Mouse (Mus musculus) liver, embryonic 15.5 days (tissue): ENCODE measurements at regions not wholly inside any gene's neighbourhood (a gene's known extent, or its start where the extent isn't known, plus 50 kb on each side); places are given as distances from the start of the nearest gene placed in this dataset.
A peak's percentile ranks its signal among the peaks of the same experiment; 100 is the strongest.

ENCODE experiments used
- ATAC-seq: fragments of 200-750 bp; cut with Nextera tagmentation; 2 replicates; pipeline ENCODE4 v1.8.0; 2017; ENCODE audit warnings: moderate number of reproducible peaks, mild to moderate bottlenecking, moderate library complexity; ENCODE audit not compliant: insufficient read depth
- H3K27ac ChIP-seq: fragments of 300-500 bp; sonication (generic); replicated peaks from 2 replicates; pipeline ENCODE4 v1.5.1; 2015; ENCODE audit warnings: mild to moderate bottlenecking, inconsistent platforms
- H3K27me3 ChIP-seq: fragments of 300-500 bp; sonication (generic); 2 replicates; pipeline ENCODE4 v1.6.1; 2015; ENCODE audit warnings: mild to moderate bottlenecking, inconsistent platforms
- H3K36me3 ChIP-seq: fragments of 300-500 bp; sonication (generic); replicated peaks from 2 replicates; pipeline ENCODE4 v1.6.1; 2015; ENCODE audit warnings: moderate library complexity, mild to moderate bottlenecking, inconsistent platforms
- H3K4me1 ChIP-seq: fragments of 300-500 bp; sonication (generic); replicated peaks from 2 replicates; pipeline ENCODE4 v1.6.1; 2015; ENCODE audit warnings: inconsistent platforms
- H3K4me2 ChIP-seq: fragments of 300-500 bp; sonication (generic); 2 replicates; pipeline ENCODE4 v1.6.1; 2015; ENCODE audit warnings: moderate library complexity, mild to moderate bottlenecking, inconsistent platforms
- H3K4me3 ChIP-seq: fragments of 300-500 bp; sonication (generic); replicated peaks from 2 replicates; pipeline ENCODE4 v1.5.1; 2015; ENCODE audit warnings: mild to moderate bottlenecking, inconsistent platforms
- H3K9ac ChIP-seq: fragments of 300-500 bp; sonication (generic); 2 replicates; pipeline ENCODE4 v1.6.1; 2015; ENCODE audit warnings: moderate library complexity, mild to moderate bottlenecking, inconsistent platforms
- H3K9me3 ChIP-seq: fragments of 300-500 bp; sonication (generic); replicated peaks from 2 replicates; pipeline ENCODE4 v1.6.1; 2016; ENCODE audit warnings: inconsistent platforms
- WGBS: fragments of 180-500 bp; shearing (Covaris S2); methylation state at CpG from one replicate; pipeline ENCODE4 v1.1.7; 2015; ENCODE audit warnings: mixed read lengths; ENCODE audit not compliant: insufficient replicate concordance; 5-methylcytosine and 5-hydroxymethylcytosine counted together

- H3K4me2 ChIP-seq = peak overlapping the region; percentile 20; the same call in 1 of the 2 replicates
- no peak overlapping the region for H3K4me3 ChIP-seq
Observed at GRCm38 (mm10) chr16:5351890-5352571, 96.2 kb upstream of the Eef2kmt start.

GRCm38 (mm10) chr16:5347151-5347550 lies 91.4 kb upstream of the Eef2kmt start:
- H3K36me3 ChIP-seq = no peaks in the 10 kb centered on the region
- 67% methylated on average over 5 of the region's 5 CpGs for WGBS
- no peak overlapping the region for H3K4me3 ChIP-seq
- H3K9ac ChIP-seq = no peak overlapping the region
- no peak overlapping the region for H3K27ac ChIP-seq
- no peak for ATAC-seq
- no peaks in the 10 kb centered on the region for H3K9me3 ChIP-seq
- H3K27me3 ChIP-seq = no peaks in the 10 kb centered on the region
- no peak overlapping the region for H3K4me2 ChIP-seq
- H3K4me1 ChIP-seq = no peaks in the 10 kb centered on the region

More at GRCm38 (mm10) chr16:5351890-5352571, 96.2 kb upstream of the Eef2kmt start:
- Histone ChIP-seq H3K27ac (no peak overlapping the region), H3K4me1 (no peaks in the 10 kb centered on the region), H3K27me3 (no peaks in the 10 kb centered on the region), H3K9me3 (no peaks in the 10 kb centered on the region), H3K9ac (no peak overlapping the region), H3K36me3 (no peaks in the 10 kb centered on the region)
- peak; percentile 56 for ATAC-seq
- WGBS = 2% methylated on average over 18 of the region's 18 CpGs

- Histone ChIP-seq H3K4me3 (no peak overlapping the region), H3K4me2 (no peak overlapping the region), H3K9me3 (no peaks in the 10 kb centered on the region), H3K9ac (no peak overlapping the region), H3K4me1 (no peaks in the 10 kb centered on the region), H3K36me3 (no peaks in the 10 kb centered on the region), H3K27ac (no peak overlapping the region), H3K27me3 (no peaks in the 10 kb centered on the region)
- ATAC-seq = no peak
- 62% methylated on average over 6 of the region's 6 CpGs for WGBS
Observed at GRCm38 (mm10) chr16:5342326-5342725, 86.5 kb upstream of the Eef2kmt start.

GRCm38 (mm10) chr16:5316271-5316670 lies 60.5 kb upstream of the Eef2kmt start:
- no peak overlapping the region for H3K27ac ChIP-seq
- H3K27me3 ChIP-seq = no peaks in the 10 kb centered on the region
- ATAC-seq = no peak
- H3K9ac ChIP-seq = no peak overlapping the region
- no peak overlapping the region for H3K4me2 ChIP-seq
- H3K9me3 ChIP-seq = no peaks in the 10 kb centered on the region
- H3K4me3 ChIP-seq = no peak overlapping the region
- H3K4me1 ChIP-seq = no peaks in the 10 kb centered on the region
- 63% methylated on average over 1 of the region's 1 CpGs for WGBS
- H3K36me3 ChIP-seq = no peaks in the 10 kb centered on the region

- no peak overlapping the region for H3K4me2 ChIP-seq
- no peak overlapping the region for H3K9ac ChIP-seq
- no peaks in the 10 kb centered on the region for H3K9me3 ChIP-seq
- H3K27me3 ChIP-seq = no peaks in the 10 kb centered on the region
- no peaks in the 10 kb centered on the region for H3K36me3 ChIP-seq
- no peaks in the 10 kb centered on the region for H3K4me1 ChIP-seq
- H3K4me3 ChIP-seq = no peak overlapping the region
- ATAC-seq = no peak
- H3K27ac ChIP-seq = no peak overlapping the region
- 59% methylated on average over 6 of the region's 6 CpGs for WGBS
Observed at GRCm38 (mm10) chr16:5313261-5313660, 57.5 kb upstream of the Eef2kmt start.

- H3K36me3 ChIP-seq = no peaks in the 10 kb centered on the region
- H3K9ac ChIP-seq = no peak overlapping the region
Observed at GRCm38 (mm10) chr16:5311456-5311855, 55.7 kb upstream of the Eef2kmt start.

GRCm38 (mm10) chr16:5310736-5311135 lies 55.0 kb upstream of the Eef2kmt start:
- no peak overlapping the region for H3K4me3 ChIP-seq
- no peak overlapping the region for H3K9ac ChIP-seq
- H3K36me3 ChIP-seq = no peaks in the 10 kb centered on the region
- 63% methylated on average over 10 of the region's 10 CpGs for WGBS
- no peak overlapping the region for H3K4me2 ChIP-seq
- H3K4me1 ChIP-seq = peaks cover 4% of the 10 kb centered on the region
- ATAC-seq = no peak
- H3K9me3 ChIP-seq = no peaks in the 10 kb centered on the region
- no peak overlapping the region for H3K27ac ChIP-seq
- H3K27me3 ChIP-seq = peaks cover 12% of the 10 kb centered on the region

More at GRCm38 (mm10) chr16:5311456-5311855, 55.7 kb upstream of the Eef2kmt start:
- no peak overlapping the region for H3K4me3 ChIP-seq
- no peak overlapping the region for H3K4me2 ChIP-seq
- H3K9me3 ChIP-seq = no peaks in the 10 kb centered on the region
- H3K27ac ChIP-seq = no peak overlapping the region
- peaks cover 4% of the 10 kb centered on the region for H3K4me1 ChIP-seq
- no peak for ATAC-seq
- 66% methylated on average over 9 of the region's 9 CpGs for WGBS
- peaks cover 12% of the 10 kb centered on the region for H3K27me3 ChIP-seq

GRCm38 (mm10) chr16:5307761-5308160 lies 52.0 kb upstream of the Eef2kmt start:
- Histone ChIP-seq H3K27ac (no peak overlapping the region), H3K9ac (no peak overlapping the region)
- 42% methylated on average over 7 of the region's 7 CpGs for WGBS

GRCm38 (mm10) chr16:5307249-5307605 lies 51.4 kb upstream of the Eef2kmt start:
- Histone ChIP-seq H3K36me3 (no peaks in the 10 kb centered on the region), H3K9me3 (no peaks in the 10 kb centered on the region), H3K4me2 (peak overlapping the region; percentile 59; the same call in 1 of the 2 replicates), H3K4me3 (no peak overlapping the region), H3K4me1 (peaks cover 4% of the 10 kb centered on the region), H3K9ac (no peak overlapping the region), H3K27ac (no peak overlapping the region), H3K27me3 (peaks cover 12% of the 10 kb centered on the region)
- ATAC-seq = no peak
- 58% methylated on average over 7 of the region's 7 CpGs for WGBS

More at GRCm38 (mm10) chr16:5307761-5308160, 52.0 kb upstream of the Eef2kmt start:
- ATAC-seq = no peak
- no peaks in the 10 kb centered on the region for H3K9me3 ChIP-seq
- peaks cover 4% of the 10 kb centered on the region for H3K4me1 ChIP-seq
- no peaks in the 10 kb centered on the region for H3K36me3 ChIP-seq
- no peak overlapping the region for H3K4me2 ChIP-seq
- peaks cover 12% of the 10 kb centered on the region for H3K27me3 ChIP-seq
- no peak overlapping the region for H3K4me3 ChIP-seq

GRCm38 (mm10) chr16:5306588-5307248 lies 50.9 kb upstream of the Eef2kmt start:
- Histone ChIP-seq H3K36me3 (no peaks in the 10 kb centered on the region), H3K27me3 (peaks cover 12% of the 10 kb centered on the region), H3K4me3 (no peak overlapping the region), H3K27ac (no peak overlapping the region), H3K4me1 (peaks cover 4% of the 10 kb centered on the region), H3K9me3 (no peaks in the 10 kb centered on the region), H3K4me2 (peak overlapping the region; percentile 59), H3K9ac (no peak overlapping the region)
- peak; percentile 42 for ATAC-seq
- WGBS = 3% methylated on average over 36 of the region's 36 CpGs
